Mouse (Mus musculus): Measurements from ENCODE around the gene Ndufaf1.
"Not testable (repeated sequence)": the region's sequence is repeated elsewhere in the genome, so short reads cannot be mapped to it uniquely, and the experiment has no call there.

Gene Ndufaf1

DNA sequence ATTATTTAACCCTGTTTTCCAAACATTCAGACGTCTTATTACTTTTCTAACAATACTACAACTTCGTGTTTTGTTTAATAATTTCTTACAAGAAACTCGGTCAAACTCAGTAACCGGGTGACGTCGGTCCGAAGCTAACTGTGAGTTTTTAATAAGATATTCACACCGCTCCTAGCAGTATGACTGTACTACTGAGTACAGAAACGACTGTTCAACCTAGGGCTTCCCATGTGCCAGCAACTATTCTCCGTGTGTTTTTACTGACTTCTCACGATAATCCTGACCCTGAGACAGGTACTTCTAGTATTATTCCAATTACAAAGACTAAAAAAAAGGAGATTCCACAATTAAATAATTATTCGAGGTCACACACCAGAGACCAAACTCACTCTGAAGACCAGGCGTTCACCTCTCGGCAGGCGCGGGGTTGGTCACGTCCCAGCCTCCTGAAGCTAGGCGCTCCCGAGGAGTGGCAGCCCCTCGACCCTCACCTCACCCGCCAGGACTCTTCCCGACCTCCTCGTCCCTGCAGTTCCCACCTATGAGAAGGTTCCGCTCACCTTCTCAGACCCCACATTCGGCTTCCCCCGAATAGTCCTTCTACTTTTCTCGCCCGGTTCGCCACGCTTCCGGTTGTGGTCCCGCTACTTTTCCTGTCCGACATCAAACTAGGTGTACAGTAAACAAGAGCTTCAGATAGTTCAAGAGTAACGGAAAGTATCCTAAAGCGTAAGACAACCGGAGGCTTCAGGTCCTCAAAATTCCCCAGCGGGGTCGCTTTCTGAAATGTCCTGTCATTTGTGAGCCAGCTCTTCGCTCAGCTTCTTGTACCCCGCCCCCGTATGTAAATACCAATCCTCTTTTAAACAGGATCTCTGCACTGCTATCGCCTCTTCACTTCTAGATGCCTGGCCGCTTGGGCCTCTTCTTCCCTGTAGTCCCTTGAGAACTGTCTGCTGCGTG, at the start of gene Ndufaf1:
Ndufaf1 (minus strand) TSS at position 608 of the 963 bp plus-strand sequence.
- DNase-seq (ENCODE audit: low spot score in 2 of 2): peak; percentile 65 to 75

DNA sequence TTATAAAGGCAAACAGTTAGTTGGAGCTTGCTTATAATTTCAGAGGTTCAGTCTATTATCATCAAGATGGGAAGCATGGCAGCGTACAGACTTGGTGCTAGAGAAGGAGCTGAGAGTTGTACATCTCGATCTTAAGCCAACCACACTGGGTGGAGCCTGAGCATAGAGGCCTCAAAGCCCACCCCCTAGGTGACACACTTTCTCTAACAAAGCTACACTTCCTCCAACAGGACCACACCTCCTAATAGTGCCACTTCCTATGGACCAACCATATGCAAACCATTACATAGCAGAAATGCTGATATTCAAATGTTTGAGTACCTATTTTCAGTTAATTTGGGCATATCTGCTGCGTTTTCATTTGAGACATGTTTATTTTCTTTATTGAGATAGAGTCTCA, 47.4 kb upstream of the Ndufaf1 start:
- no peak for DNase-seq (ENCODE audit: low spot score in 2 of 2)

DNA sequence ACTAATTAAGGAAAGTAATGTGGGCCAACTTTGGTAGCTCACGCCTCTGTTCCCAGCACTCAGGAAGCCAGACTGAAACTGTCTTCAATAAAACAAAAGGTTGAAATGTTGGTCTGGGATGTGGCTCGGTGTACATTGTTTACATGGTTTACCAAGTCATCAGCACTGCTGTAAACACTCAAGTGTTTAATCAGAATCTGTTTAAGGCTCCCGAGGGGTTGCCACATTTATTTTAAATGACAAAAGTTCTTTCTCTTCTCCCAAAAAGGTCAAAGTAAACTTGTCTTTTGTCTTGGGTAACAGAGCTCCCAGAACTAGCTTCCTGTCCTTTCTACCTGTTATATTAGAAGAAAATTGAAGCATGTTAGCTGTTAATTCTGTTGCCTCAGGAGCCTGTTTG, 45.0 kb upstream of the Ndufaf1 start:
- no peak for DNase-seq (ENCODE audit: low spot score in 2 of 2)

DNA sequence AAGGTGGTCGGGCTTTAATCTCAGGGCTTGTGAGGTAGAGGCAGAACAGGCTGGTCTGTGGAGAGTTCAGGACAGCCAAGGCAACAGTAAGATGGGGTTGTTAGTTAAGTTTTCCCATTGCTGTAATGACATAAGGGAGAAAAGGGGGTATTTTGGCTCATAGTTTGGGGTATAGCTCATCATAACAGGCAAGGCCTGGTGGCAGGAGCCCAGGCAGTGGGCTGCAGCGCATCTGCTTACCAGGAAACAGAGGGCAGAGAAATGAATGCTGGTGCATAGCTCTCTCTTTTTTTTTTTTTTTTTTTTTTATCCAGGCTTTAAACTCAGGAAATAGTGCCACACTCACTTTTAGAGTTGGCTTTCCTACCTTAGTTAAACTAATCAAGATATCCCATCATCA, 40.5 kb upstream of the Ndufaf1 start:
- DNase-seq (ENCODE audit: low spot score in 2 of 2): no peak

DNA sequence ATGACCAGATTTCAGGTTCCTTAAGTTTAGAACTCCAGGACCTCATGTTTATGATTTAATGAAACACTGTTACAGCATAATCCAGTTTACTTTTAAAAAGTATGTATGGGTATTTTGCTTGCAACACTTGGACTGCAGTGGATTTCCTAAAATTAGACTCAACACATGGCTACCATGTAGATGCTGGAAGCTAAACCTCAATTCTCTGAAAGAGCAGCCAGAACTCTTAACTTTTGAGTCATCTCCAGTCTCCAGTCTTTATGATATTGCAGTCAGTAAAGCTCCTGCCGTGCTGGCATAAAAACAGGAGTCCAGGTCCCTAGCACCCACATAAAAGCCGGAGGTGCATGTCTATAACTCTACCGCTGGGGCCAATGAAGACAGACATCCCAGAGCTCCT, 37.3 kb upstream of the Ndufaf1 start:
- no peak for DNase-seq (ENCODE audit: low spot score in 2 of 2)

DNA sequence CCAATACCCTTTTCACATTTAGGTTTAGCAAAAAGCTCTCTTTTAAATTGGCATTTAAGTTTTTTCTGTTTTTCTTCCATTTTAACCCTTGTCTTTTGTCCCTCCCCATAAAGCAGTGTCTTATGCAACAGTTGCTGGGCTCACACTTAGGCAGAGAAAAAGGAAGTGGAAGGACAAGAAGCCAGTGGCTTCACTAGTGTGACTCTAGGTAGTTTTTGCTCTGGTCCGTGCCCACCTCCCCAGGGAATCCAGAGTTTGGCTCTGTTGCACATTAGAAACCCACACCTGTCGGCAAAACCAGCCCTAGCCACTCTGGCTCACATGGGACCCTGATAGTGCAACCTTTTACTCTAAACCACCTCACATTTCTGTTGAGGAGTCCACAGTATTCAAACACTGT, 35.8 kb upstream of the Ndufaf1 start:
- no peak for DNase-seq (ENCODE audit: low spot score in 2 of 2)

DNA sequence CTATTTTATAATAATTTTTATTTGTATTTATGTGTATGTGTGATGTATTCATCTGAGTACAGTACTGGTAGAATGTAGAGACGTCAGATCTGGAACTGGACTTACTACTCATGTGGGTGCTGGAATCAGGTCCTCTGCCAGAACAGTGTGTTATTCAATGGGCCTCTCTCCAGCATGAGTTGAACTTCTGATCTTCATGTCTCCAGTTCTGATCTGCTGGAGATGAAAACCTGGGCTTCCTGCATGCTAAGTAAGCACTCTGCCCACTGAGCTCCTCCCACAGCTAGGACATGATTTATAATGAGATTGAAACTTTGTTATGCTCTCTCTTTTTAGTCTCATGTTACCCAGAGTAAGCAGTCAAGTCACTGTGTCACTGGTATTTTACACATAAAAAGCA, 33.5 kb upstream of the Ndufaf1 start:
- no peak for DNase-seq (ENCODE audit: low spot score in 2 of 2)

DNA sequence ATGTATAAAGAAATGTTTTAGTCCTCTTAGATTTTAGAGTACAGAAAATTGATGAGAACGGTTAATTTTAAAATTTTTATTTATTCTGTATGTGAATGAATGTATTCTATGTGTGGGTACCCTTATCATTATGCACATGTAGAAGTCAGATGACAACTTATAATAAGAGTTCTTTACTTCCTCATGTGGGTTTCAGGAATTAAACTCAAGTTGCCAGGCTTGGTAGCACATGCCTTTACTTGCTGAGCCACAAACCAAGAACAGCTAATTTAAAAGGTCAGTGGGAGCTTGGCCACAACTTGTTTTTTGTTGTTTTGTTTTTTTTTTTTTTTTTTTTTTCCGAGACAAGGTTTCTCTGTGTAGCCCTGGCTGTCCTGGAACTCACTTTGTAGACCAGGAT, 32.2 kb upstream of the Ndufaf1 start:
- no peak for DNase-seq (ENCODE audit: low spot score in 2 of 2)

DNA sequence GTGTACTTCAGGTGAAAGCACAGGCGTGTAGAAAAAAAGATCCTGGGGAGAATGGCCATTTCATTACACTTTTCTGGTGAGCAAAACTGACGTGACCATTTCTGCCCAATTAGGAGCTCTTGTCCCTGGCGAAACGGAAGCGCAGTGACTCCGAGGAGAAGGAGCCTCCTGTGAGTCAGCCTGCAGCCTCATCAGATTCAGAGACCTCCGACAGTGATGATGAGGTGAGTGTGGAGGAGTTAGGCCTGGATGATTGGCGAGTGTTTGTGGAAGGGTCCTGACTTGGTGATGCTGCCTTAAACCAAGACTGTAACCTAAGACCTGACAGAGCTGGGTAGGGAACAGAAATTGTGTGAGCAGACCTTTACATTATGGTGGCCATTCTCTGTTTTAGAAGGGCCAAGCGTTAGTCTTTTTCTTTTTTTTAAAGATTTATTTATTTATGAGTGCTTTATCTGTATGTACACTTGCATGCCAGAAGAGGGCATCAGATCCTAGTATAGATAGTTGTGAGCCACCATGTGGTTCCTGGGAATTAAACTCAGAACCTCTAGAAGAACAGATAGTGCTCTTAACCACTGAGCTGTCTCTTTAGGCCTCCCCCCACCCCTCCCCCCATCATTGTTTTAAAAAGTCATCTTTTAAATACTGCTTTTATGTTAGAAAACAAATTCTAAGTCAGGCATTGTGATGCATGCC, 29.5 kb upstream of the Ndufaf1 start:
- no peak for DNase-seq (ENCODE audit: low spot score in 2 of 2)

DNA sequence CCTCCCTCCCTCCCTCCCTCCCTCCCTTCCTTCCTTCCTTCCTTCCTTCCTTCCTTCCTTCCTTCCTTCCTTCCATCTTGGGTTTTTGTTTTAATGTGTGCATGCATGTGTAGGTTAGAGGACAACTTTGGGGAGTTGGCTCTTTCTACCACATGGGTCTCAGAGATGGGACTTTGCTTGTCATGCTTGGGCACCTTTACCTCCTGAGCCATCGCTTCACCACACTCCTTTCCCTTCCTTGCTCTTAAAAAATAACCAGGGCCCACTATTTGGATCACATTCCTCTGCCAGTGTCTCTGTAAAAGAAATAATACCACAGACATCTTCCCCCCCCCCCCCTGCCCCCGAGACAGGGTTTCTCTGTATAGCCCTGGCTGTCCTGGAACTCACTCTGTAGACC, 21.1 kb upstream of the Ndufaf1 start:
- DNase-seq (ENCODE audit: low spot score in 2 of 2): no peak

DNA sequence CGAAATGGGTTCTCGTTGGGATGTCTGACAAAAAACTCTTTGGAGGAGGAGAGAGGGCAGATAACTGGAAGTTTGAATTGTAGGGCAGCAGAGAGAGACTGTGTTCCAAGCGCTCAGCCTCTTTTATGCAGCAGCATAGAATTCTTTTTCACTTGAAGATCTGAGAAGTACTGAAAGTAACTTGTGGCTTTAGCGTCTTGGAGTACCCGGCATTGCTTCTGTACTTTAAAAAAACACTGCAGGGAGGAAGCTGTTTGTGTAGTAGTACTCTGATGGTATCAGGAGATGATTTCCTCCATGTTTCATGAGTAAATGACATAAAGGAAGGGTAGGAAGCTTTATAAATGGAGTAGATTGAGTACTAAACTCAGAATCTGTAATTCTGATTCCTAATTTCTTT, 13.2 kb upstream of the Ndufaf1 start:
- DNase-seq (ENCODE audit: low spot score in 2 of 2): no peak

DNA sequence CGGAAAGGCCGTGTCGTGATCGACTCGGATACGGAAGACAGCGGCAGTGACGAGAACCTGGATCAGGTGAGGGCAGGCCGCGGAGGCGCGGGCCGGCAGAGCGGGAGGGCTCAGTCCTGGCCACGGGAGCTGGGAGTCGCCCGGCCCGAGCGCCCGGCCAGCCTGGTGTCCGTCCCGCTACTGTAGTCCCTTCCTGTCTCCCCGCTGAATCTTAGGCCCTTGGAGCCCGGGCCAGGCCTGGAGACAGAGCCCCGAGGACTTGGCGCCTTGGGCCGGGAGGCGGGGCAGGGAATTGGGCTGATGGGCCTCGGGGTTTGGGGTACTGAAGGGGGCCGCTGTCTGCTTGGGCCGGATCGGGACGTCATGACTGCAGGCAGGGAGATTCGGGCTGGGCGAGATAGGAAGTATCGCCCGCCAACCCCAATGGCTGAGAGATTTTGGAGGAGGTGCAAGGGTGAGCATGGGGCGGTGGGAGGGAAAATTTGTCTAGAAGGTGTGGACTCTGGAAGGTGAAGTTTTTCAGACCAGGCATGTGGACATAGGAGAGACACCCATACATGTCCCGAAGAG, 12.7 kb upstream of the Ndufaf1 start:
- DNase-seq (ENCODE audit: low spot score in 2 of 2): peak in 1 of 2 experiments; percentile 63

DNA sequence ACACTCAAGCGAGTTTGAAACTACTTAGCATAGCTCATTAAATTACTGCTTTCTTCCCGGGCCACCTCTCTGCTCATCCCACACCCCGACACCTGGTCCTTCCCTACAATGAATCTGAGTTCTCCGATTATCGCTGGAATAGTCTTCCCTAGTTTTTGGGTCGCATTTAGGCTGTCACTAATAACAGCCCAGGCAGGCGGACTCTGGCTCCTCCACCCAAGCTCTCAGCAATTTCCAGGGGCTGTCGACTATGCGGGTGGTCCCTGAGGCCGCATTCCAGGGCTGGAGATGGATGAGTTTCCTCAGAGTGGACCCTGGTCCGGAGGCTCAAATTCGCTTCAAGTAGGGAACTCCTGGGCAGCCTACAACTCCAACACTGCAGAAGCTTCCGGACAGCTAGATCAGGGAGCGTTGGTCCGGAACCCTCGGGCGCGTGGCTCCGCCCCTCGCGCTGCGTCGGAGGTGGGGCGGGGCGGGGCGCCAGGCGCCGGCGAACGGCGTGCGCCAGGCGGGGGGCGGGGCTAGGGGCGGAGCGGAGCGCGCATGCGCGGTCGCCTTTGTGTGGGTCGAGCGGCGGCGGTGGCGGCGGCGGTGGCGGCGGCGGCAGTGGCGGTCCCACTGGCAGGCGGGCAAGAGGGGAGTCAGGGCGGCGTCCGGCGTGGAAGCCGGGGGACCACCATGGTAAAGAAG, 12.0 kb upstream of the Ndufaf1 start, which contains the start of gene Rtf1:
Rtf1 (plus strand) TSS at position 544 of the 690 bp plus-strand sequence.
- peak; percentile 93 to 97 for DNase-seq (ENCODE audit: low spot score in 2 of 2)

DNA sequence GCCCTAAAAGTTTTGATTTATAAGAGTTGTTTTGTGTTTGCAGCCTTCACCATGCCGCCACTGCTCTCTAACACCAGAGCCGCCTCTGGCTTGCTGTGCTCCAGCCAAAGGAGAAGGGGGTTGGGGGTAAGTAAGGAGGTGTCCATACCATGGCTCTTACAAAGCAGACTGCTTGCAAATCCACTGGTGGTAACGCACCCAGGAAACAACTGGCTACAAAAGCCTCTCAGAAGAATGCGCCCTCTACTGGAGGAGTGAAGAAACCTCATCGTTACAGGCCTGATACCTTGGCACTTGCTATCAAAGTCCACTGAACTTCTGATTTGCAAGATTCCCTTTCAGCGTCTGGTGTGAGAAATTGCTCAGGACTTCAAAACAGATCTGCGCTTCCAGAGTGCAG, 6.4 kb upstream of the Ndufaf1 start:
- DNase-seq (ENCODE audit: low spot score in 2 of 2): no peak

DNA sequence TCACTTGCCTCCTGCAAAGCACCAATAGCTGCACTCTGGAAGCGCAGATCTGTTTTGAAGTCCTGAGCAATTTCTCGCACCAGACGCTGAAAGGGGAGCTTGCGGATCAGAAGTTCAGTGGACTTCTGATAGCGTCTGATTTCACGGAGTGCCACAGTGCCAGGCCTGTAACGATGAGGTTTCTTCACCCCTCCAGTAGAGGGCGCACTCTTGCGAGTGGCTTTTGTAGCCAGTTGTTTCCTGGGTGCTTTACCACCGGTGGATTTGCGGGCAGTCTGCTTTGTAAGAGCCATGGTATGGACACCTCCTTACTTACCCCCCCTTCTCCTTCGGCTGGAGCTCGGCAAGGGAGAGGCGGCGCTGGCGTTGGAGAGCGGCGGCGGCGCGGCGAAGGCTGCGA, 3.1 kb upstream of the Ndufaf1 start:
- DNase-seq (ENCODE audit: low spot score in 2 of 2): not testable (repeated sequence)

DNA sequence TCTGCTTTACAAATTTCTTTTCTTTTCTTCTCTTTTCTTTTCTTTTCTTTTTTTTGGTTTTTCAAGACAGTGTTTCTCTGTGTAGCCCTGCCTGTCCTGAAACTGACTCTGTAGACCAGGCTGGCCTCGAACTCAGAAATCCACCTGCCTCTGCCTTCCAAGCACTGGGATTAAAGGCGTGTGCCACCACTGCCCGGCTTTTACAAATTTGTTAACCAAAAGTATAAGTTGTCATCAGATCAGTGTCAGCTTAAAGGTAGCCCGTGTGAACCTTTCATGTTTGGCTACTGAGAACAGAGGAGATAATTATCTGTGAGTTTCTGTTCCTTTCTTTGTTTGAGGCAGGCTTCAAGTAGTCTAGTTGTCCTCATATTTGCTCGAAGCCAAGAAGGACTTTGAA, 18.4 kb downstream of the Ndufaf1 start:
- no peak for DNase-seq (ENCODE audit: low spot score in 2 of 2)

DNA sequence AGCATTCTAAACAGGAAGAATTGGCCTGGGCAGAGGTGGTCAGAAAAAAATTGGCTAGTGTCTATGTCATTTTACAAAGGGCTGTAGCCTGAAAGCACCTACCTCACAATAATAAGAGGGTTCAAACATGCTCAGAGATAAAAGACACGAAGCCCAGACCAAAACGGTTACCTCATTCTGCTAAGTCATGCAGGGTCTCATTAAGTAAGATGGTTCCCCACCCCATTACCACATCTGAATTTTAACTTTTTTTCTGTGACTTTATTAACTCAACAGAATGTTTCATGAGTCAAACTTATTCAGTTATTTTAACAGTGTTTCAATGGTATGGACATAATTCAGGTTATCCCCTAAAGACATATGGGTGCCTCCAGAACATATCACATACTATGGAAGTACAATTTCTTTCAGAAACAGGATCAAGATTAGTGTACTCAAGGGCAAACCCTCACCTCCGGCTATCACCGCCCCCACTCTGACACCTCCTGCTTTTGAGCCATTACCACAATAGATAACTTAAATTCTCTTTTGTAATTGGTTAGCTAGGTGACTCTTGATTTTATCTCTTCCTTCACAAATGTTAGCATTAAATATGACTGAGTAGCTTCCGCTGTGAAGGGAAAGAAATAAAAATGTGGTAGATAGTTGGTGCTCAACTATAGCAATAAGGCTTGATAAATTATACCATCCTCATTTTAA, 21.3 kb downstream of the Ndufaf1 start:
- no peak for DNase-seq (ENCODE audit: low spot score in 2 of 2)

DNA sequence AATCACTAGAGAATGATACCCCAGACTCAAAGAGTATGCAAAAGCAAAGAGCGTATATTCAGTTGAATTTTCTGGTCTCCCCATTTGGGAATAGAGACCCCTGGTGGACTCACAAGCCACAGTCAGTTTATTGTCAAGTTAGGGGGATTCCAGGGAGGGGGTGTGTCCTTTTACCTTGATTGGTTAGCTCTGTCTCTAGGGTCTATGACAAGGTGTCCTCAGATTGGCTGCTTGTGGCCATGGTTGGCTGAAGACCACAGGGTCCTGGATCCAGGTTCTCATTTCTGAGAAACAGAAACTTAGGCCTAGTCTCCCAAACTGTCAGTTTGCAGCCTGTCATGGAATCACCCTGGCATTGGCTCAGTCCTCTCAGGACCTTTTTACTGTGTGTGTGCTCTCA, 25.8 kb downstream of the Ndufaf1 start:
- DNase-seq (ENCODE audit: low spot score in 2 of 2): no peak

DNA sequence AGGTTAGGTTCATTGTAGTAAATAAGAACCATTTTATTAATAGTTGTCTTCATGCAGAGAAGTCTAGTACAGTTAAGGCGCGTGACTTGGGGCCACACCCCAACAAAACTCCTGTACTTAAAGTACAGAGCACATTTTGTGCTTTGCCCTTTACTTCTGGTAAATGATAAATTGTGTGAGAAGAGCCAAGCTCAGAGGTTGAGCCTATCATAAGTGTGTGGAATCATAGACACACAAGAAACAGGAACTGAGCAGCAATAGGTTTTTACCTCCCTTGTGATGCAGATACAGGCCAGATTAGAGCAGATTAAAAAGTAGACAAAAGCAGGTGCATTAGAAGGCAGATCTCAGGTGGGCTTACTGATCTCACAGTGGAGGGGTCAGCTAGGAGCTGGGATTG, 41.3 kb downstream of the Ndufaf1 start:
- no peak for DNase-seq (ENCODE audit: low spot score in 2 of 2)

DNA sequence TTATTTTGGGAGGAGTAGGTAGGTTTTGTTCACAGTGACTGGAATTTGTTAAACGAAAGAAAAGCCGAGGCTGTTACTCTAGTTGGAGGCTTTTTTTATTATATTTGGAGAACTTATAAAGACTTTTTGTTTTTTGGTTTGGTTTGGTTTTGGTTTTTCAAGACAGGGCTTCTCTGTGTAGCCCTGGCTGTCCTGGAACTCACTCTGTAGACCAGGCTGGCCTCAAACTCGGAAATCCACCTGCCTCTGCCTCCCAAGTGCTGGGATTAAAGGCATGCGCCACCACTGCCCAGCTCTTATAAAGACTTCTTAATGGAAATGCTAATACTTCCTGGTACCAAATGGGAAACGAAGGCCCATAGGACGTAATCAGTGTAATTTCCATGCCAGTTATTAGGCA, 43.6 kb downstream of the Ndufaf1 start:
- not testable (repeated sequence) for DNase-seq (ENCODE audit: low spot score in 2 of 2)

All from urinary bladder, postnatal 4 days (tissue).